Mouse (Mus musculus): ENCODE data around the gene Ctps. TPM values are rescaled to one million over a fixed set of nuclear protein-coding genes. Genes with fewer than 3 reads are reported as not detected.

The Ctps gene
- polyA plus RNA-seq (2015; fragmentation: Nextera tagmentation; extraction: Ambion mirVana) = 38.5 and 65.1 TPM in 2 replicates

GRCm38 (mm10) chr4:120569486-120570437, at the start of gene Ctps:
Ctps (minus strand) TSS chr4:120570276.
- WGBS = under 1% methylated on average over 60 of the region's 97 CpGs
- ATAC-seq = peak; percentile 93
- H3K9me3 ChIP-seq (ENCODE audit: low read length) = no peaks in the 10 kb centered on the region

GRCm38 (mm10) chr4:120616199-120617025, 46.3 kb upstream of the Ctps start:
- H3K36me3 ChIP-seq (ENCODE audit: insufficient read depth, low read length) = no peaks in the 10 kb centered on the region
- 62% methylated on average over 11 of the region's 13 CpGs for WGBS
- H3K9ac ChIP-seq (replicated peaks; ENCODE audit: low read depth) = no peak overlapping the region
- no peaks in the 10 kb centered on the region for H3K27me3 ChIP-seq (replicated peaks; ENCODE audit: insufficient read depth, low read length)
- no peaks in the 10 kb centered on the region for H3K4me1 ChIP-seq (ENCODE audit: insufficient read depth, low read depth, low read length)
- H3K9me3 ChIP-seq (ENCODE audit: low read length) = no peaks in the 10 kb centered on the region
- no peak overlapping the region for H3K27ac ChIP-seq (ENCODE audit: low read length)
- no peak for TF ChIP-seq CTCF (IDR thresholded peaks at IDR 0.05)
- TF ChIP-seq EP300 (IDR thresholded peaks at IDR 0.05) = no peak
- H3K4me2 ChIP-seq (replicated peaks; ENCODE audit: low read depth, low read length) = no peak overlapping the region
- H3K4me3 ChIP-seq (ENCODE audit: low read depth, low read length) = no peak overlapping the region
- DNase-seq (ENCODE audit: low spot score) (peak; percentile 32), ATAC-seq (peak; percentile 30; the same call in 1 of the 2 replicates)

More at GRCm38 (mm10) chr4:120569486-120570437, at the start of gene Ctps:
- H3K4me2 ChIP-seq (replicated peaks; ENCODE audit: low read depth, low read length) = peak within 1 kb of the TSS; percentile 92
- no peaks in the 10 kb centered on the region for H3K36me3 ChIP-seq (ENCODE audit: insufficient read depth, low read length)
- H3K27ac ChIP-seq (ENCODE audit: low read length) = peak within 1 kb of the TSS; percentile 95
- peak within 1 kb of the TSS; percentile 81 for H3K9ac ChIP-seq (replicated peaks; ENCODE audit: low read depth)
- H3K4me3 ChIP-seq (ENCODE audit: low read depth, low read length) = peak within 1 kb of the TSS; percentile 72
- peaks cover 27% of the 10 kb centered on the region; the same call in 1 of the 2 replicates for H3K4me1 ChIP-seq (ENCODE audit: insufficient read depth, low read depth, low read length)
- TF ChIP-seq EP300 (IDR thresholded peaks at IDR 0.05) (no peak), CTCF (IDR thresholded peaks at IDR 0.05) (no peak)
- peak; percentile 96 for DNase-seq (ENCODE audit: low spot score)
- H3K27me3 ChIP-seq (replicated peaks; ENCODE audit: insufficient read depth, low read length) = no peaks in the 10 kb centered on the region

- no peak overlapping the region for H3K9ac ChIP-seq (replicated peaks; ENCODE audit: low read depth)
- TF ChIP-seq EP300 (IDR thresholded peaks at IDR 0.05) (no peak), CTCF (IDR thresholded peaks at IDR 0.05) (no peak)
- H3K4me1 ChIP-seq (ENCODE audit: insufficient read depth, low read depth, low read length) = no peaks in the 10 kb centered on the region
- H3K4me2 ChIP-seq (replicated peaks; ENCODE audit: low read depth, low read length) = no peak overlapping the region
- DNase-seq (ENCODE audit: low spot score) (peak; percentile 75), ATAC-seq (peak; percentile 88)
- H3K27me3 ChIP-seq (replicated peaks; ENCODE audit: insufficient read depth, low read length) = no peaks in the 10 kb centered on the region
- no peaks in the 10 kb centered on the region for H3K9me3 ChIP-seq (ENCODE audit: low read length)
- no peak overlapping the region for H3K27ac ChIP-seq (ENCODE audit: low read length)
- 36% methylated on average over 10 of the region's 10 CpGs for WGBS
- no peak overlapping the region for H3K4me3 ChIP-seq (ENCODE audit: low read depth, low read length)
- no peaks in the 10 kb centered on the region for H3K36me3 ChIP-seq (ENCODE audit: insufficient read depth, low read length)
Observed at GRCm38 (mm10) chr4:120615528-120616081, 45.5 kb upstream of the Ctps start.

GRCm38 (mm10) chr4:120614644-120615043, 44.6 kb upstream of the Ctps start:
- TF ChIP-seq EP300 (IDR thresholded peaks at IDR 0.05) (no peak), CTCF (IDR thresholded peaks at IDR 0.05) (no peak)
- H3K36me3 ChIP-seq (ENCODE audit: insufficient read depth, low read length) = no peaks in the 10 kb centered on the region
- no peak overlapping the region for H3K27ac ChIP-seq (ENCODE audit: low read length)
- H3K9me3 ChIP-seq (ENCODE audit: low read length) = no peaks in the 10 kb centered on the region
- ATAC-seq (no peak), DNase-seq (ENCODE audit: low spot score) (no peak)
- WGBS = 79% methylated on average over 9 of the region's 9 CpGs
- no peaks in the 10 kb centered on the region for H3K27me3 ChIP-seq (replicated peaks; ENCODE audit: insufficient read depth, low read length)
- no peak overlapping the region for H3K4me3 ChIP-seq (ENCODE audit: low read depth, low read length)
- H3K4me1 ChIP-seq (ENCODE audit: insufficient read depth, low read depth, low read length) = no peaks in the 10 kb centered on the region
- no peak overlapping the region for H3K9ac ChIP-seq (replicated peaks; ENCODE audit: low read depth)
- no peak overlapping the region for H3K4me2 ChIP-seq (replicated peaks; ENCODE audit: low read depth, low read length)

- WGBS = 57% methylated on average over 8 of the region's 8 CpGs
- Histone ChIP-seq H3K27ac (ENCODE audit: low read length) (no peak overlapping the region), H3K27me3 (replicated peaks; ENCODE audit: insufficient read depth, low read length) (no peaks in the 10 kb centered on the region), H3K36me3 (ENCODE audit: insufficient read depth, low read length) (no peaks in the 10 kb centered on the region), H3K9me3 (ENCODE audit: low read length) (no peaks in the 10 kb centered on the region), H3K4me1 (ENCODE audit: insufficient read depth, low read depth, low read length) (no peaks in the 10 kb centered on the region), H3K4me2 (replicated peaks; ENCODE audit: low read depth, low read length) (no peak overlapping the region), H3K4me3 (ENCODE audit: low read depth, low read length) (no peak overlapping the region), H3K9ac (replicated peaks; ENCODE audit: low read depth) (no peak overlapping the region)
- ATAC-seq = no peak
- DNase-seq (ENCODE audit: low spot score) = no peak
- TF ChIP-seq CTCF (IDR thresholded peaks at IDR 0.05) (no peak), EP300 (IDR thresholded peaks at IDR 0.05) (no peak)
Observed at GRCm38 (mm10) chr4:120613691-120614329, 43.7 kb upstream of the Ctps start.

Data from lung, postnatal 0 days (tissue).